Mouse (Mus musculus): ENCODE measurements at regions not wholly inside any gene's neighbourhood (a gene's known extent, or its start where the extent isn't known, plus 50 kb on each side); places are given as distances from the start of the nearest gene placed in this dataset.

- H3K9me3 ChIP-seq, result no peaks in the 10 kb centered on the region
- H3K27ac ChIP-seq, result no peak overlapping the region
- H3K4me3 ChIP-seq (replicated peaks), result no peak overlapping the region
- no peak for ATAC-seq
- H3K4me1 ChIP-seq (replicated peaks), result peaks cover 4% of the 10 kb centered on the region
- H3K27me3 ChIP-seq, result no peaks in the 10 kb centered on the region
- H3K4me2 ChIP-seq (replicated peaks), result no peak overlapping the region
- 78% methylated on average over 5 of the region's 5 CpGs for WGBS
- H3K36me3 ChIP-seq, result no peaks in the 10 kb centered on the region
- H3K9ac ChIP-seq (replicated peaks), result no peak overlapping the region
These were observed 168.0 kb upstream of the Thbs1 start for GRCm38 (mm10) chr2:117943666-117944065.

GRCm38 (mm10) chr2:117944325-117944724 lies 167.4 kb upstream of the Thbs1 start:
- H3K4me2 ChIP-seq (replicated peaks), result no peak overlapping the region
- ATAC-seq, result no peak
- no peaks in the 10 kb centered on the region for H3K9me3 ChIP-seq
- 97% methylated on average over 1 of the region's 1 CpGs for WGBS
- H3K27ac ChIP-seq, result no peak overlapping the region
- H3K9ac ChIP-seq (replicated peaks), result no peak overlapping the region
- H3K27me3 ChIP-seq, result no peaks in the 10 kb centered on the region
- H3K36me3 ChIP-seq, result no peaks in the 10 kb centered on the region
- H3K4me3 ChIP-seq (replicated peaks), result no peak overlapping the region
- H3K4me1 ChIP-seq (replicated peaks), result no peaks in the 10 kb centered on the region

DNA sequence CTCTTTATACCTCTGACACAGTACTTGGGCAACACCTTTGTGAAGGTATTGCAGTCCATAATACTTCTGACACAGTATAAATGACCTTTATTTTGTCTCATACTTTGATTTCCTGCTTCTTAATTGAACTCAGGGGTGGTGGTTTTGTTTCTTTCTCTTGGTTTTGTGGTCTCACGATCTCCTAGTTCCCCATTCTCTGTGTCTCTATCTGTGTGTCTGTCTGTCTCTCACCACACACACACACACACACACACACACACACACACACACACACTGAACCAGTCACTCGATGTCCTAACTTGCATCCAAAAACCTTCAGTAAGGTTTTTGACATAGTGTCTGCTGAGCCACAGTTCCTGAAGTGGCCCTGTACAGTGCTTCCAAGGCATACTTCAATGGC lies 166.7 kb upstream of the Thbs1 start:
- Histone ChIP-seq H3K4me3 (replicated peaks) (no peak overlapping the region), H3K4me2 (replicated peaks) (no peak overlapping the region), H3K4me1 (replicated peaks) (no peaks in the 10 kb centered on the region), H3K9ac (replicated peaks) (no peak overlapping the region), H3K36me3 (no peaks in the 10 kb centered on the region), H3K27me3 (no peaks in the 10 kb centered on the region), H3K27ac (no peak overlapping the region), H3K9me3 (no peaks in the 10 kb centered on the region)
- 93% methylated on average over 2 of the region's 2 CpGs for WGBS
- no peak for ATAC-seq

- H3K4me2 ChIP-seq (replicated peaks), result no peak overlapping the region
- no peaks in the 10 kb centered on the region for H3K4me1 ChIP-seq (replicated peaks)
- 69% methylated on average over 5 of the region's 5 CpGs for WGBS
- H3K36me3 ChIP-seq, result no peaks in the 10 kb centered on the region
- no peak overlapping the region for H3K9ac ChIP-seq (replicated peaks)
- no peaks in the 10 kb centered on the region for H3K9me3 ChIP-seq
- no peak overlapping the region for H3K27ac ChIP-seq
- ATAC-seq, result no peak
- no peak overlapping the region for H3K4me3 ChIP-seq (replicated peaks)
- H3K27me3 ChIP-seq, result no peaks in the 10 kb centered on the region
These were observed 161.0 kb upstream of the Thbs1 start for GRCm38 (mm10) chr2:117950431-117951336.

- no peaks in the 10 kb centered on the region for H3K9me3 ChIP-seq
- WGBS, result 59% methylated on average over 2 of the region's 2 CpGs
- no peaks in the 10 kb centered on the region for H3K27me3 ChIP-seq
- no peak overlapping the region for H3K4me2 ChIP-seq (replicated peaks)
- no peak for ATAC-seq
- no peaks in the 10 kb centered on the region for H3K4me1 ChIP-seq (replicated peaks)
- no peak overlapping the region for H3K27ac ChIP-seq
- H3K36me3 ChIP-seq, result no peaks in the 10 kb centered on the region
- H3K9ac ChIP-seq (replicated peaks), result no peak overlapping the region
- no peak overlapping the region for H3K4me3 ChIP-seq (replicated peaks)
These were observed 160.3 kb upstream of the Thbs1 start for GRCm38 (mm10) chr2:117951337-117951718.

DNA sequence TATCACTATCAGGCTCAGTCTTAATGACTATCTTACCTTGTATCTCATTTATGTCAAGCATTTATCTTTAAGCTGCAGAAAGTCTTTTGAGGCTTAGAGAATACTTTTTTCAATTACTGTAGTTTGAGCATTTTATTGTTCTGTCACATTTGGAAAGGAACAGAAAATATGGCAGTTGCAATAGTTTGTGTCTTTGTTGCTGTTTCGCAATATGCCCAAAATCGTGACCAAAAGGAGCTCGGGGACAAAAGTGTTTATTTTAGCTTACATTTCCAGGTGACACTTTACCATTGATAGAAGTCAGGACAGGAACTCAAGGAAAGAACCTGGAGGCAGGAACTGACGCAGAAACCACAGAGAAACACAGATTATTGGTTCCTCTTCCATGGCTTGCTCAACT lies 152.9 kb upstream of the Thbs1 start:
- no peak for ATAC-seq
- 90% methylated on average over 4 of the region's 4 CpGs for WGBS
- Histone ChIP-seq H3K4me1 (replicated peaks) (no peaks in the 10 kb centered on the region), H3K27ac (no peak overlapping the region), H3K36me3 (no peaks in the 10 kb centered on the region), H3K9ac (replicated peaks) (no peak overlapping the region), H3K27me3 (no peaks in the 10 kb centered on the region), H3K9me3 (no peaks in the 10 kb centered on the region), H3K4me3 (replicated peaks) (no peak overlapping the region), H3K4me2 (replicated peaks) (no peak overlapping the region)

DNA sequence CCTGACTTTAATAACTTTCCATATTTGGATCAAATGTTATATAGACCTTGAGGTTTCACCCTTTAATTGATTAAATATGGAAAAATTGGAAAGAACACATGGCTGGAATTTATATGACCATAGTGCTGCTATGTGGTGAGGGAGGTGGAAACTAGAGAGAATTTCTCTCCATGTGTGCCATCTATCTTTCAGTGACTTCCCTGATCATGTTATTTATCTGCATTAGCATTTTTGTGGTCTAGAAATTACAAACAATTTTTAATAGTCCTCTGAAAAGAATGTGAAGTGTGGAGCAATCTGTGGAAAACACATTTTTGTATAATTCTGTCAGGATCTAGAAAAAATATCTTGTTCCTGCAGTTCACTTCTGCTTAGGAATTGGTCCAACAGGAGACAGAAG lies 152.2 kb upstream of the Thbs1 start:
- no peak for ATAC-seq
- Histone ChIP-seq H3K27ac (no peak overlapping the region), H3K4me1 (replicated peaks) (no peaks in the 10 kb centered on the region), H3K4me2 (replicated peaks) (no peak overlapping the region), H3K9me3 (no peaks in the 10 kb centered on the region), H3K27me3 (no peaks in the 10 kb centered on the region), H3K4me3 (replicated peaks) (no peak overlapping the region), H3K36me3 (no peaks in the 10 kb centered on the region), H3K9ac (replicated peaks) (no peak overlapping the region)

DNA sequence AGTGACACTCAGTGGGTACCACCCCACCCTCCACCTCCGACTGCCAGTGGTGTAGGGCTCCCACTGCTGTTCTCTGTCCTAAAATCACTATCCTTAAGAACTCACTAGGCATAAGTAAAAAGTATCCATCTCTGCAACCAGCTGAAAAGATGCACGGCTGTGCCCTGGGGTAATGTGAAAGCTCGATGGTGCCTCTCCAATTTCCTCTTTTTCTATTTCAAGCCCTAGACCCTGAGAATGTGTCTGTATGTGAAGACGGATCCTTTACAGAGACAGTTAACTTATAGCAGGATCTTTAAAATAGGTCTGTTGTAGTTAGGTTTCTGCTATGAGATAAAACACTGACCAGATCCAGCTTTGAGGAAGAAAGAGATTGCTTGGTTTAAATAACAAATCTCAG lies 149.1 kb upstream of the Thbs1 start:
- no peaks in the 10 kb centered on the region for H3K36me3 ChIP-seq
- no peak overlapping the region for H3K4me3 ChIP-seq (replicated peaks)
- no peak overlapping the region for H3K9ac ChIP-seq (replicated peaks)
- no peak for ATAC-seq
- H3K27me3 ChIP-seq, result no peaks in the 10 kb centered on the region
- no peaks in the 10 kb centered on the region for H3K4me1 ChIP-seq (replicated peaks)
- H3K4me2 ChIP-seq (replicated peaks), result no peak overlapping the region
- 86% methylated on average over 4 of the region's 4 CpGs for WGBS
- H3K27ac ChIP-seq, result no peak overlapping the region
- H3K9me3 ChIP-seq, result no peaks in the 10 kb centered on the region

- no peaks in the 10 kb centered on the region for H3K36me3 ChIP-seq
- no peaks in the 10 kb centered on the region for H3K9me3 ChIP-seq
- H3K27me3 ChIP-seq, result no peaks in the 10 kb centered on the region
- H3K4me2 ChIP-seq (replicated peaks), result no peak overlapping the region
- ATAC-seq, result no peak
- WGBS, result 93% methylated on average over 2 of the region's 2 CpGs
- H3K4me3 ChIP-seq (replicated peaks), result no peak overlapping the region
- no peak overlapping the region for H3K9ac ChIP-seq (replicated peaks)
- H3K4me1 ChIP-seq (replicated peaks), result no peaks in the 10 kb centered on the region
- H3K27ac ChIP-seq, result no peak overlapping the region
These were observed 148.2 kb upstream of the Thbs1 start for GRCm38 (mm10) chr2:117963526-117963925.

GRCm38 (mm10) chr2:117965758-117966157 lies 145.9 kb upstream of the Thbs1 start:
- H3K9ac ChIP-seq (replicated peaks), result no peak overlapping the region
- no peak overlapping the region for H3K4me3 ChIP-seq (replicated peaks)
- no peak overlapping the region for H3K4me2 ChIP-seq (replicated peaks)
- no peak overlapping the region for H3K27ac ChIP-seq
- H3K9me3 ChIP-seq, result no peaks in the 10 kb centered on the region
- ATAC-seq, result no peak
- 96% methylated on average over 4 of the region's 4 CpGs for WGBS
- H3K4me1 ChIP-seq (replicated peaks), result no peaks in the 10 kb centered on the region
- no peaks in the 10 kb centered on the region for H3K36me3 ChIP-seq
- no peaks in the 10 kb centered on the region for H3K27me3 ChIP-seq

DNA sequence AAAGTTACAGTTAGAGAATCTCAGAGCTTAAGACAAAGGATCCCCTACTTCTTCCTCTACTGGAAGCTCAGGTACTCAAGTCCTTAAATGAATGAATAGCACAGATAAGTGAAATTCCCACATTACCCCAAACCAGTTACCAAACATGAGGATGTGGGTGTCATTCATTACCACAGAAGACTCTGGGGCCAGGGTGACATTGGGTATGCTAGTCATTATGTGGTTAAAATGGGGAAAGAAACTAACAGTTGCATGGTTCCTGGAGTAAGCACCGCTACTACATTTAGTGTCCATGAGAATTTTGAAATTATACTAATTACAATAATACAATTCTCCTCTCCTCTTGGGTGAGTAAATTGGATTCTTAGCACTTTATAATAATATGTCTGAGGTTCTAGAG lies 142.9 kb upstream of the Thbs1 start:
- Histone ChIP-seq H3K4me1 (replicated peaks) (no peaks in the 10 kb centered on the region), H3K9me3 (no peaks in the 10 kb centered on the region), H3K36me3 (no peaks in the 10 kb centered on the region), H3K9ac (replicated peaks) (no peak overlapping the region), H3K4me2 (replicated peaks) (no peak overlapping the region), H3K4me3 (replicated peaks) (no peak overlapping the region), H3K27ac (no peak overlapping the region), H3K27me3 (no peaks in the 10 kb centered on the region)
- WGBS, result 97% methylated on average over 1 of the region's 1 CpGs
- no peak for ATAC-seq

GRCm38 (mm10) chr2:117970631-117971030 lies 141.0 kb upstream of the Thbs1 start:
- no peak overlapping the region for H3K27ac ChIP-seq
- no peak overlapping the region for H3K9ac ChIP-seq (replicated peaks)
- no peak overlapping the region for H3K4me2 ChIP-seq (replicated peaks)
- H3K36me3 ChIP-seq, result no peaks in the 10 kb centered on the region
- WGBS, result 93% methylated on average over 5 of the region's 5 CpGs
- H3K9me3 ChIP-seq, result no peaks in the 10 kb centered on the region
- no peaks in the 10 kb centered on the region for H3K27me3 ChIP-seq
- no peaks in the 10 kb centered on the region for H3K4me1 ChIP-seq (replicated peaks)
- no peak for ATAC-seq
- H3K4me3 ChIP-seq (replicated peaks), result no peak overlapping the region

GRCm38 (mm10) chr2:117977033-117977432 lies 134.6 kb upstream of the Thbs1 start:
- Histone ChIP-seq H3K9me3 (no peaks in the 10 kb centered on the region), H3K36me3 (no peaks in the 10 kb centered on the region), H3K9ac (replicated peaks) (no peak overlapping the region), H3K4me2 (replicated peaks) (no peak overlapping the region), H3K4me3 (replicated peaks) (no peak overlapping the region), H3K27me3 (no peaks in the 10 kb centered on the region), H3K27ac (no peak overlapping the region), H3K4me1 (replicated peaks) (no peaks in the 10 kb centered on the region)
- ATAC-seq, result no peak
- WGBS, result 93% methylated on average over 9 of the region's 9 CpGs

All from midbrain, embryonic 13.5 days (tissue).